Mouse (Mus musculus) left cerebral cortex, postnatal 25 days (tissue): ENCODE measurements at regions not wholly inside any gene's neighbourhood (a gene's known extent, or its start where the extent isn't known, plus 50 kb on each side); places are given as distances from the start of the nearest gene placed in this dataset.

Source experiments
- DNase-seq, 2 experiments: peaks; one replicate each; pipeline ENCODE4 v3.0.0; 2022; ENCODE audit warnings: low spot score in 2 of 2, mixed read lengths in 1 of 2
- intact Hi-C: fragments of 180-260 bp; cut with DNase I; formaldehyde crosslinking; loops from one replicate; pipeline ENCODE4 v1.15.1; 2025

- no peak for DNase-seq
- intact Hi-C loops, result no loop called here
These were observed 195.6 kb downstream of the Cog6 start for GRCm38 (mm10) chr3:52821450-52821849.

GRCm38 (mm10) chr3:52818401-52818800 is 198.6 kb downstream of the Cog6 start:
- intact Hi-C loops, result no loop called here
- no peak for DNase-seq

- intact Hi-C loops, result no loop called here
- no peak for DNase-seq
These were observed 199.6 kb downstream of the Cog6 start for GRCm38 (mm10) chr3:52817416-52817815.

GRCm38 (mm10) chr3:52815497-52815896 is 201.5 kb downstream of the Cog6 start:
- intact Hi-C loops, result no loop called here
- no peak for DNase-seq

GRCm38 (mm10) chr3:52802324-52802723 is 214.7 kb downstream of the Cog6 start:
- intact Hi-C loops, result no loop called here

GRCm38 (mm10) chr3:52801446-52801845 is 215.6 kb downstream of the Cog6 start:
- intact Hi-C loops, result no loop called here
- no peak for DNase-seq

More at GRCm38 (mm10) chr3:52802324-52802723, 214.7 kb downstream of the Cog6 start:
- DNase-seq, result no peak

- intact Hi-C loops, result no loop called here
- DNase-seq, result no peak
These were observed 216.4 kb downstream of the Cog6 start for GRCm38 (mm10) chr3:52800673-52801072.

GRCm38 (mm10) chr3:52797801-52798200 is 219.2 kb downstream of the Cog6 start:
- DNase-seq, result peak in 1 of 2 experiments; percentile 11
- intact Hi-C loops, result no loop called here

- intact Hi-C loops, result no loop called here
- DNase-seq, result no peak
These were observed 219.9 kb downstream of the Cog6 start for GRCm38 (mm10) chr3:52797164-52797563.

- intact Hi-C loops, result no loop called here
- no peak for DNase-seq
These were observed 222.8 kb downstream of the Cog6 start for GRCm38 (mm10) chr3:52794218-52794617.

GRCm38 (mm10) chr3:52792801-52793200 is 224.2 kb downstream of the Cog6 start:
- intact Hi-C loops, result no loop called here

GRCm38 (mm10) chr3:52792121-52792520 is 224.9 kb downstream of the Cog6 start:
- DNase-seq, result no peak
- intact Hi-C loops, result no loop called here

More at GRCm38 (mm10) chr3:52792801-52793200, 224.2 kb downstream of the Cog6 start:
- DNase-seq, result no peak

- no peak for DNase-seq
- intact Hi-C loops, result no loop called here
These were observed 226.1 kb downstream of the Cog6 start for GRCm38 (mm10) chr3:52790942-52791341.

- intact Hi-C loops, result no loop called here
- no peak for DNase-seq
These were observed 228.9 kb downstream of the Cog6 start for GRCm38 (mm10) chr3:52787964-52788760.

GRCm38 (mm10) chr3:52785595-52785994 is 231.4 kb downstream of the Cog6 start:
- intact Hi-C loops, result no loop called here
- DNase-seq, result no peak

GRCm38 (mm10) chr3:52784476-52784875 is 232.6 kb downstream of the Cog6 start:
- intact Hi-C loops, result no loop called here
- DNase-seq, result no peak

GRCm38 (mm10) chr3:52782576-52782975 is 234.5 kb downstream of the Cog6 start:
- peak in 1 of 2 experiments; percentile 58 for DNase-seq
- intact Hi-C loops, result no loop called here

GRCm38 (mm10) chr3:52781521-52781920 is 235.5 kb downstream of the Cog6 start:
- no peak for DNase-seq
- intact Hi-C loops, result no loop called here

GRCm38 (mm10) chr3:52780356-52780755 is 236.7 kb downstream of the Cog6 start:
- no peak for DNase-seq
- intact Hi-C loops, result no loop called here

GRCm38 (mm10) chr3:52775875-52776274 is 241.2 kb downstream of the Cog6 start:
- intact Hi-C loops, result no loop called here
- no peak for DNase-seq

GRCm38 (mm10) chr3:52775156-52775555 is 241.9 kb downstream of the Cog6 start:
- intact Hi-C loops, result no loop called here
- no peak for DNase-seq

GRCm38 (mm10) chr3:52774734-52775133 is 242.3 kb downstream of the Cog6 start:
- intact Hi-C loops, result no loop called here
- DNase-seq, result peak in 1 of 2 experiments; percentile 54
